Mouse (Mus musculus) liver, embryonic 11.5 days (tissue): ENCODE data around the gene Dctn1. TPM values are rescaled to one million over a fixed set of nuclear protein-coding genes. Genes with fewer than 3 reads are reported as not detected.

ENCODE experiments used
- ATAC-seq: fragments of 200-750 bp; cut with Nextera tagmentation; replicated peaks from 2 replicates; pipeline ENCODE4 v1.8.0; 2017; ENCODE audit warnings: moderate number of reproducible peaks, mild to moderate bottlenecking, moderate TSS enrichment, moderate library complexity; ENCODE audit not compliant: low FRiP score
- DNase-seq: peaks from one replicate; pipeline ENCODE4 v3.0.0-alpha.2; 2017; ENCODE audit warnings: low spot score
- H3K27ac ChIP-seq: fragments of 300-500 bp; sonication (generic); 2 replicates; pipeline ENCODE4 v1.5.1; 2014; ENCODE audit warnings: mild to moderate bottlenecking, low read depth, low read length, control low read depth
- H3K27me3 ChIP-seq: fragments of 300-500 bp; sonication (generic); replicated peaks from 2 replicates; pipeline ENCODE4 v1.6.1; 2014; ENCODE audit warnings: low read length, mixed read lengths; ENCODE audit not compliant: control insufficient read depth, insufficient read depth
- H3K36me3 ChIP-seq: fragments of 300-500 bp; sonication (generic); 2 replicates; pipeline ENCODE4 v1.6.1; 2014; ENCODE audit warnings: mild to moderate bottlenecking, low read length, moderate library complexity, mixed read lengths; ENCODE audit not compliant: control insufficient read depth, insufficient read depth
- H3K4me1 ChIP-seq: fragments of 300-500 bp; sonication (generic); replicated peaks from 2 replicates; pipeline ENCODE4 v1.6.1; 2014; ENCODE audit warnings: low read length, mixed read lengths; ENCODE audit not compliant: control insufficient read depth, insufficient read depth
- H3K4me2 ChIP-seq: fragments of 300-500 bp; sonication (generic); 2 replicates; pipeline ENCODE4 v1.6.1; 2014; ENCODE audit warnings: mild to moderate bottlenecking, control low read depth, moderate library complexity
- H3K4me3 ChIP-seq: fragments of 300-500 bp; sonication (generic); 2 replicates; pipeline ENCODE4 v1.5.1; 2014; ENCODE audit warnings: low read depth, low read length, control low read depth
- H3K9ac ChIP-seq: fragments of 300-500 bp; sonication (generic); 2 replicates; pipeline ENCODE4 v1.6.1; 2014; ENCODE audit warnings: low read depth, low read length, control low read depth
- H3K9me3 ChIP-seq: fragments of 300-500 bp; sonication (generic); 2 replicates; pipeline ENCODE4 v1.6.1; 2016; ENCODE audit warnings: low read length, inconsistent platforms, mixed read lengths; ENCODE audit not compliant: control insufficient read depth
- WGBS: fragments of 180-500 bp; shearing (Covaris S2); extraction: QIAGEN DNeasy Blood & Tissue Kit; methylation state at CpG from one replicate; pipeline ENCODE4 v1.1.7; 2014; 5-methylcytosine and 5-hydroxymethylcytosine counted together
- polyA plus RNA-seq: library from polyadenylated mRNA; unstranded; fragments of >200 nt; fragmentation: Nextera tagmentation; extraction: Ambion mirVana; gene quantifications from 2 replicates; pipeline ENCODE4 v1.2.1, GENCODE M21; 2014

Gene Dctn1
- polyA plus RNA-seq, 1 experiment from 2014 or later, result 56.3 TPM

DNA sequence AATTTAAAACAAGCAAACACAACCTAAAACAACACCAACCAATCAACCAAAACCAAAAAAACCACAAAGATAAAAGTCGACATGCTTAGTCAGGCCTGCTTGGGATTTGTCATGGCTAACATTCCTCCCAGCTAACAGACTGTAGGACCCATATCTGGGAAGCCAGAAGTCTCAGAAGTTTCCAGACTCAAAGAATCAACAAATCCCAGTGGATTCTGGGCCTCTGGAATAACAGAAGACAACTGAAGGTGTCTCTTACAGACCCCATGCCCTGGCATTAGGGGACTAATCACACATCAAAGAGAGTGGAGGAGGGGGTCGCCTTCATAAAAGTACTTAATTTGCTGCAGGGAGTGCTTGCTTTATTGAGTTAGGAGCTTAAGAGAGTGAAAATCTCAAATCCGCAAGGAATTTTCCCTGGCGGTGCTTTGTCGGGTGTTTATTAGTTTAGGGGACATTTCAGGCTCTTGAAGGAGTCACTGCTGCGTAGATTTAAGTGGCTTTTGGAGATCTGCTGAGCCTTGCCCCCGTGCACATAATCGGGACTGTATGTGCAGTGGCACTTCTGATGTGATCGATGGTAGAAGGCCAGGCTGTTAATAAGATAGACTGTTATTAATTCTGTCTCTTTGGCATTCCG, 78.8 kb downstream of the Dctn1 start:
- Histone ChIP-seq H3K4me2 (no peak overlapping the region), H3K4me1 (peaks cover 8% of the 10 kb centered on the region), H3K27ac (no peak overlapping the region), H3K27me3 (peaks cover 9% of the 10 kb centered on the region; the same call in 1 of the 2 replicates), H3K9ac (no peak overlapping the region), H3K9me3 (no peaks in the 10 kb centered on the region), H3K36me3 (no peaks in the 10 kb centered on the region), H3K4me3 (no peak overlapping the region)
- ATAC-seq (no peak), DNase-seq (no peak)
- 56% methylated on average over 10 of the region's 10 CpGs for WGBS

DNA sequence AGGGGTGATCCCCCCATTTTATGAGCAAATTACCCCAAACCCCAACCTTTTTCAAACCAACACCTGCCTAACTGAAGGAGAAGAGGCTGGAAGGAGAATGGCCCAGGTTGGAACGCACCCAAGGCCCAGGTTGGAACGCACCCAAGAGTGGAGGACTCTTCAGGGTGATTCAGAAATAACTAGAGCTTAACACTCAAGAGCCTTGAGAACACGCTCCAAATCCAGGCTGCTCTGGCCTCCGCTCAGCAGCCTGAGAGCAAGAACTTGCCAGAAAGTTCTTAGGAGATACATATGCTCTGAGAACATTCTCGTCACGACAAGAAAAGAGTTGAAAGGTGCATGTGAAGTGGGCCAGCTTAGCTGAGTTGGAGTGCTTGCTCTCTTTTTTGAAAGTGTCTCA, 79.4 kb downstream of the Dctn1 start:
- no peak overlapping the region for H3K9ac ChIP-seq
- 84% methylated on average over 6 of the region's 6 CpGs for WGBS
- H3K9me3 ChIP-seq, result no peaks in the 10 kb centered on the region
- no peak overlapping the region for H3K4me3 ChIP-seq
- no peak for ATAC-seq
- no peak for DNase-seq
- H3K36me3 ChIP-seq, result no peaks in the 10 kb centered on the region
- H3K27ac ChIP-seq, result no peak overlapping the region; the same call in 1 of the 2 replicates
- H3K4me1 ChIP-seq, result peaks cover 8% of the 10 kb centered on the region
- no peak overlapping the region for H3K4me2 ChIP-seq
- peaks cover 5% of the 10 kb centered on the region; the same call in 1 of the 2 replicates for H3K27me3 ChIP-seq

DNA sequence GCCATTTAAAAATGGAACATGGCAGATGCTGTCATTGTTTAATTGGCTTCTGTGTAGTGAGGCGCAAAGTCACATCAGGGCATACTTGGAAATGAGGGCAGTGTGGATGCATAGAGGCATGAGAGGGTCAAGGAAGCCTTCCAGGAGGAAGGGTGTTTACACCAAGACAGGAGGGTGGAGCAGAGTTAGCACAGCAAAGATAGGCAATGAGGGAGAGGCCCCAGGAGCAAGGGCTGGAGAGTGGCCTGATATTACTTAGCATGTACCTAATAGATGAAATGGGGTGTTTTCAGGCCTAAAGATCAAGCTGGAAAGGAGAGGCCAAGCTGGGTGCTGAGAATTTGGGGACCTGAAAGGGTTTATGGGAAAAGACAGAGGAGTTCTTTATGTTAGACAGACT, 80.3 kb downstream of the Dctn1 start:
- H3K4me2 ChIP-seq, result peak overlapping the region; percentile 37
- no peak overlapping the region for H3K4me3 ChIP-seq
- ATAC-seq (peak; percentile 96), DNase-seq (no peak)
- WGBS, result 94% methylated on average over 1 of the region's 1 CpGs
- H3K9me3 ChIP-seq, result no peaks in the 10 kb centered on the region
- peaks cover 8% of the 10 kb centered on the region for H3K4me1 ChIP-seq
- H3K36me3 ChIP-seq, result no peaks in the 10 kb centered on the region
- H3K27ac ChIP-seq, result peak overlapping the region; percentile 68
- peak overlapping the region; percentile 44; the same call in 1 of the 2 replicates for H3K9ac ChIP-seq
- H3K27me3 ChIP-seq, result no peaks in the 10 kb centered on the region

DNA sequence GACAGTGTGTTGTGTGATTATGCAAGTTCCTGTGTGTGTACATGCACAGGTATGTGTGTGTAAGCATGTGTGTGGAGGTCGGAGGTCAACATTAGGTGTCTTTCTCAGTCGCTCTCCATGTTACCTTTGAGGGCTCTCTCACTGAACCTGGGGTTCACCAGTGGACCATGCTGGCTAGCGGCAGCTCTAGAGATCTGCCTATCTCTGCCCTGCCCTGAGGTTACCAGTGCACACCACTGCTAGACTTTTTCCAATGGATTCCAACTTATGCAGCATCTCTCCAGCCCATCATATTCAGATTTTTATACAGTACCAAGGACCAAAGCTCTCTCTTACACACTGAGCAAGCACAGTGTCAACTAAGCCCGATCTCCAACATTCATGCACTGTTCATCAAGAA, 81.0 kb downstream of the Dctn1 start:
- no peak overlapping the region for H3K9ac ChIP-seq
- H3K9me3 ChIP-seq, result no peaks in the 10 kb centered on the region
- H3K4me2 ChIP-seq, result no peak overlapping the region
- WGBS, result 87% methylated on average over 4 of the region's 4 CpGs
- H3K4me1 ChIP-seq, result peaks cover 8% of the 10 kb centered on the region
- DNase-seq (no peak), ATAC-seq (no peak)
- H3K27me3 ChIP-seq, result no peaks in the 10 kb centered on the region
- no peak overlapping the region; the same call in 1 of the 2 replicates for H3K4me3 ChIP-seq
- no peaks in the 10 kb centered on the region for H3K36me3 ChIP-seq
- H3K27ac ChIP-seq, result peak overlapping the region; percentile 68; the same call in 1 of the 2 replicates

GRCm38 (mm10) chr6:83247153-83247552, 81.4 kb downstream of the Dctn1 start:
- Histone ChIP-seq H3K9ac (no peak overlapping the region), H3K9me3 (no peaks in the 10 kb centered on the region), H3K36me3 (no peaks in the 10 kb centered on the region), H3K27ac (no peak overlapping the region), H3K4me3 (no peak overlapping the region), H3K4me2 (no peak overlapping the region), H3K4me1 (peaks cover 8% of the 10 kb centered on the region), H3K27me3 (no peaks in the 10 kb centered on the region)
- 86% methylated on average over 2 of the region's 2 CpGs for WGBS
- DNase-seq, result no peak
- ATAC-seq, result no peak

Other genes starting within 250 kb of the Dctn1 start
- 0.14 and 0.34 TPM in 2 replicates for gene Sema4f, start 226.2 kb upstream of the Dctn1 start, polyA plus RNA-seq
- gene M1ap, start 219.0 kb upstream of the Dctn1 start, polyA plus RNA-seq, result 6.8 and 8.2 TPM in 2 replicates
- 12.6 and 17.2 TPM in 2 replicates for gene Dok1, start 132.4 kb upstream of the Dctn1 start, polyA plus RNA-seq
- gene Loxl3, start 131.7 kb upstream of the Dctn1 start, polyA plus RNA-seq, result 5.0 and 6.2 TPM in 2 replicates
- gene Aup1, start 111.4 kb upstream of the Dctn1 start, polyA plus RNA-seq, result 220 and 230 TPM in 2 replicates
- 102 and 103 TPM in 2 replicates for gene Htra2, start 110.6 kb upstream of the Dctn1 start, polyA plus RNA-seq
- 6.1 and 6.2 TPM in 2 replicates for gene Dqx1, start 108.1 kb upstream of the Dctn1 start, polyA plus RNA-seq
- 0.30 and 0.95 TPM in 2 replicates for gene Tlx2, start 95.6 kb upstream of the Dctn1 start, polyA plus RNA-seq
- gene Pcgf1, start 88.1 kb upstream of the Dctn1 start, polyA plus RNA-seq, result 25.0 and 27.8 TPM in 2 replicates
- 0.53 and 0.73 TPM in 2 replicates for gene Lbx2, start 79.6 kb upstream of the Dctn1 start, polyA plus RNA-seq
- gene Ccdc142, start 64.3 kb upstream of the Dctn1 start, polyA plus RNA-seq, result 2.0 and 2.5 TPM in 2 replicates
- gene Gm42688, start 64.3 kb upstream of the Dctn1 start, polyA plus RNA-seq, result 2.7 and 2.9 TPM in 2 replicates
- 110 and 115 TPM in 2 replicates for gene Mrpl53, start 56.9 kb upstream of the Dctn1 start, polyA plus RNA-seq
- 88.9 and 89.6 TPM in 2 replicates for gene Mogs, start 50.4 kb upstream of the Dctn1 start, polyA plus RNA-seq
- 45.1 and 50.3 TPM in 2 replicates for gene Wbp1, start 44.4 kb upstream of the Dctn1 start, polyA plus RNA-seq
- 15.8 and 17.6 TPM in 2 replicates for gene Ino80b, start 40.5 kb upstream of the Dctn1 start, polyA plus RNA-seq
- 14.7 and 15.4 TPM in 2 replicates for gene Rtkn, start 30.5 kb upstream of the Dctn1 start, polyA plus RNA-seq
- gene Wdr54, start 9.5 kb upstream of the Dctn1 start, polyA plus RNA-seq, result 2.3 and 4.3 TPM in 2 replicates
- gene 1700003E16Rik, start 9.5 kb upstream of the Dctn1 start, polyA plus RNA-seq, result 0.08 and 0.12 TPM in 2 replicates
- gene Slc4a5, start 53.9 kb downstream of the Dctn1 start, polyA plus RNA-seq, result 0.23 and 0.41 TPM in 2 replicates
- gene Mthfd2, start 160.0 kb downstream of the Dctn1 start, polyA plus RNA-seq, result 119 and 120 TPM in 2 replicates
- gene Mob1a, start 160.1 kb downstream of the Dctn1 start, polyA plus RNA-seq, result 78.5 and 84.8 TPM in 2 replicates
- 307 and 333 TPM in 2 replicates for gene Bola3, start 183.2 kb downstream of the Dctn1 start, polyA plus RNA-seq